Mouse (Mus musculus) CH12.LX (cell line): ENCODE data around the gene Gm9780.
"Not testable (repeated sequence)": the region's sequence is repeated elsewhere in the genome, so short reads cannot be mapped to it uniquely, and the experiment has no call there.

ENCODE experiments used
- CHD2 ChIP-seq: IDR thresholded peaks from 2 replicates; pipeline ENCODE4 v1.6.1; 2011; ENCODE audit warnings: low read length, improper control_type of control experiment
- CTCF ChIP-seq, 2 experiments: IDR thresholded peaks in 1 of 2; conservative IDR thresholded peaks in 1 of 2; 2 replicates each; pipeline ENCODE4 v1.5.1; 2011 to 2012; ENCODE audit warnings: low read depth in 2 of 2, low read length in 2 of 2, improper control_type of control experiment in 1 of 2, inconsistent platforms in 1 of 2, mild to moderate bottlenecking in 1 of 2, moderate library complexity in 1 of 2
- EP300 ChIP-seq: IDR thresholded peaks from 2 replicates; pipeline ENCODE4 v1.6.1; 2011; ENCODE audit warnings: low read length, improper control_type of control experiment
- JUND ChIP-seq: conservative IDR thresholded peaks from 2 replicates; pipeline ENCODE4 v1.6.1; 2011; ENCODE audit warnings: low read depth, low read length, improper control_type of control experiment
- POLR2A ChIP-seq: IDR thresholded peaks from 2 replicates; pipeline ENCODE4 v1.6.1; 2011; ENCODE audit warnings: low read depth, mild to moderate bottlenecking, improper control_type of control experiment, low read length
- SIN3A ChIP-seq: IDR thresholded peaks from 2 replicates; pipeline ENCODE4 v1.6.1; 2012; ENCODE audit warnings: low read length, improper control_type of control experiment, inconsistent platforms
- TBP ChIP-seq: conservative IDR thresholded peaks from 2 replicates; pipeline ENCODE4 v1.6.1; 2011; ENCODE audit warnings: low read depth, low read length, improper control_type of control experiment
- ZKSCAN1 ChIP-seq: IDR thresholded peaks from 2 replicates; pipeline ENCODE4 v1.6.1; 2012; ENCODE audit warnings: low read depth, inconsistent platforms, low read length, improper control_type of control experiment, borderline replicate concordance
- ZMIZ1 ChIP-seq: IDR thresholded peaks from 2 replicates; pipeline ENCODE4 v1.6.1; 2012; ENCODE audit warnings: low read depth, mild to moderate bottlenecking, inconsistent platforms, low read length, improper control_type of control experiment

DNA sequence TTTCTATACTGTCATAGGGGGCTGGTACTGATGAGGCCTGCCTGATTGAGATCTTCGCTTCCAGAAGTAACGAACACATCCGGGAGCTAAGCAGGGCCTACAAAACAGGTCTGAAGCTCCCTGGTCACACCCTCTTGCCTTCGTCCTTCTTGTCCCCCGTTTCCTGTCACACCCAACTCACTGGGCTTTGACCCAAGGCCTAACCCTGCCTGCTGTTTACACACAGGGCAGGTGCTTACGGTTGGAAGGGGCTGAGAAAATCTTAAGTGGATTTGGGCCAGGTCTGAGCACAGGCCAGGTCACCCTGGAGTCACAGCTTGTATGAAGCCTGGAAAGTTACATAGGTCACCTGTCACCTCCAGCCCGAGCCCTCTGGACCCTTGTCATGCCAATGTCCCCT is 26.1 kb downstream of the Gm9780 start:
- TF ChIP-seq CTCF (conservative IDR thresholded peaks at IDR 0.05 in 1 of 2, IDR thresholded peaks at IDR 0.05 in 1 of 2; ENCODE audit: low read depth in 2 of 2, low read length in 2 of 2); POLR2A; SIN3A; EP300; ZMIZ1; CHD2; TBP; ZKSCAN1; JUND: not testable (repeated sequence)
